In genomic region chr11:106928935-106929334, GRCm38 (mm10) we compare ENCODE assay signal across 13 mouse cellular contexts. TPM values are rescaled to one million over a fixed set of nuclear protein-coding genes. Genes with fewer than 3 reads are reported as not detected.
DNase-seq lines count a peak whose midpoint lies in the region; ATAC-seq and TF ChIP-seq lines count a peak whose summit lies in the region.
"Had no signal": no experiment of that assay in that cellular context is flagged by ENCODE, and none has a peak within 500 bp of the region (broad histone marks: within the 10 kb centered on the region; RNA-seq: fewer than 3 reads in every experiment).

No protein-coding gene starts in this region.

- no peak overlapping the region for H3K4me3 ChIP-seq in liver, embryonic 11.5 days (ENCODE audit: low read depth, low read length)
- H3K4me3 ChIP-seq in MEL (ENCODE audit: control insufficient read depth in 1 of 2, insufficient read depth in 1 of 2, low read depth in 2 of 2, low read length in 2 of 2): no peak overlapping the region
- no peak overlapping the region for H3K4me3 ChIP-seq in neural tube, embryonic 15.5 days (replicated peaks)
- H3K4me3 ChIP-seq: forebrain, embryonic 10.5 days; hindbrain, embryonic 15.5 days had no signal

- peak; percentile 11 for DNase-seq in adrenal gland, postnatal 14 days
- DNase-seq in adrenal gland, postnatal 10 days: no peak
- DNase-seq in liver (peak; percentile 18), MEL (ENCODE audit: low read depth, low spot score) (peak; percentile 66)
- no peak for DNase-seq in liver, embryonic 11.5 days (ENCODE audit: low spot score)
- DNase-seq in naive thymus-derived CD4-positive, alpha-beta T cell, adult 2 months (ENCODE audit: low read depth): peak; percentile 51
- DNase-seq in embryo, embryonic 10.5 days (ENCODE audit: low spot score): no peak
- DNase-seq: cerebellum, adult 9-11 months; lung, adult 18-20 months; retina, postnatal 1 day had no signal

- no peaks in the 10 kb centered on the region for H3K9me3 ChIP-seq in liver, embryonic 11.5 days (ENCODE audit: control insufficient read depth, low read length)
- H3K9me3 ChIP-seq in MEL (replicated peaks; ENCODE audit: insufficient read depth, low read length): no peaks in the 10 kb centered on the region
- H3K9me3 ChIP-seq in neural tube, embryonic 15.5 days (replicated peaks): no peaks in the 10 kb centered on the region
- H3K9me3 ChIP-seq: hindbrain, embryonic 15.5 days had no signal

- TF ChIP-seq CTCF in MEL (IDR thresholded peaks at IDR 0.05 in 2 of 3, conservative IDR thresholded peaks at IDR 0.05 in 1 of 3; ENCODE audit: control insufficient read depth in 1 of 3, insufficient read depth in 1 of 3, low read depth in 2 of 3, low read length in 3 of 3, poor library complexity in 1 of 3, severe bottlenecking in 1 of 3): peak; percentile 51 to 63 (median 61)

- 53% methylated on average over 2 of the region's 2 CpGs for WGBS in liver, embryonic 11.5 days
- 63% methylated on average over 2 of the region's 2 CpGs for WGBS in neural tube, embryonic 15.5 days

- H3K36me3 ChIP-seq in liver, embryonic 11.5 days (ENCODE audit: control insufficient read depth, insufficient read depth, low read length): no peaks in the 10 kb centered on the region
- H3K36me3 ChIP-seq in MEL (ENCODE audit: control insufficient read depth in 1 of 2, insufficient read depth in 2 of 2, low read length in 2 of 2): peaks cover 0 to 2% of the 10 kb centered on the region in 2 experiments; a peak in 2 of 4 replicates
- H3K36me3 ChIP-seq in neural tube, embryonic 15.5 days: no peaks in the 10 kb centered on the region
- H3K36me3 ChIP-seq: forebrain, embryonic 10.5 days; hindbrain, embryonic 15.5 days had no signal

- TF ChIP-seq EP300 in MEL (IDR thresholded peaks at IDR 0.05; ENCODE audit: low read depth in 1 of 2, low read length in 2 of 2): no peak

- TF ChIP-seq RAD21 in MEL (IDR thresholded peaks at IDR 0.05; ENCODE audit: low read depth, low read length): peak; percentile 52

- no peak for TF ChIP-seq POLR2A in MEL (IDR thresholded peaks at IDR 0.05; ENCODE audit: control insufficient read depth in 1 of 2, insufficient read depth in 1 of 2, low read depth in 1 of 2, low read length in 2 of 2, poor library complexity in 1 of 2)

- no peaks in the 10 kb centered on the region for H3K27me3 ChIP-seq in liver, embryonic 11.5 days (replicated peaks; ENCODE audit: control insufficient read depth, insufficient read depth, low read length)
- peaks cover 5 to 8% of the 10 kb centered on the region in 2 experiments for H3K27me3 ChIP-seq in MEL (ENCODE audit: control insufficient read depth in 1 of 2, insufficient read depth in 2 of 2, low read length in 2 of 2)
- H3K27me3 ChIP-seq in neural tube, embryonic 15.5 days (replicated peaks): no peaks in the 10 kb centered on the region
- H3K27me3 ChIP-seq: hindbrain, embryonic 15.5 days had no signal

- H3K27ac ChIP-seq in liver, embryonic 11.5 days (ENCODE audit: low read depth, low read length): no peak overlapping the region
- no peak overlapping the region for H3K27ac ChIP-seq in MEL (ENCODE audit: control insufficient read depth, low read depth, low read length)
- no peak overlapping the region for H3K27ac ChIP-seq in neural tube, embryonic 15.5 days (replicated peaks)
- H3K27ac ChIP-seq: forebrain, embryonic 10.5 days; hindbrain, embryonic 15.5 days had no signal

- ATAC-seq in liver, embryonic 11.5 days (replicated peaks; ENCODE audit: low FRiP score): no peak
- ATAC-seq in neural tube, embryonic 15.5 days (ENCODE audit: low FRiP score): no peak

- no peak overlapping the region for H3K4me2 ChIP-seq in liver, embryonic 11.5 days
- no peak overlapping the region for H3K4me2 ChIP-seq in neural tube, embryonic 15.5 days
- H3K4me2 ChIP-seq: hindbrain, embryonic 15.5 days had no signal

- no peaks in the 10 kb centered on the region for H3K79me2 ChIP-seq in MEL (ENCODE audit: control insufficient read depth, insufficient read depth, low read length, poor library complexity)

- no peak overlapping the region for H3K9ac ChIP-seq in liver, embryonic 11.5 days (ENCODE audit: low read depth, low read length)
- no peak overlapping the region for H3K9ac ChIP-seq in MEL (ENCODE audit: control insufficient read depth, low read depth, low read length, poor library complexity, severe bottlenecking)
- H3K9ac ChIP-seq in neural tube, embryonic 15.5 days (replicated peaks): no peak overlapping the region
- H3K9ac ChIP-seq: hindbrain, embryonic 15.5 days had no signal

- no peaks in the 10 kb centered on the region for H3K4me1 ChIP-seq in liver, embryonic 11.5 days (replicated peaks; ENCODE audit: control insufficient read depth, insufficient read depth, low read length)
- H3K4me1 ChIP-seq in MEL (ENCODE audit: control insufficient read depth in 1 of 2, insufficient read depth in 2 of 2, low read length in 2 of 2): peaks cover 0 to 3% of the 10 kb centered on the region in 2 experiments; a peak in 2 of 4 replicates
- no peaks in the 10 kb centered on the region for H3K4me1 ChIP-seq in neural tube, embryonic 15.5 days
- H3K4me1 ChIP-seq: forebrain, embryonic 10.5 days; hindbrain, embryonic 15.5 days had no signal

TF ChIP-seq in MEL, 35 proteins besides CTCF, POLR2A, EP300 and RAD21:
- TF ChIP-seq JUND (IDR thresholded peaks at IDR 0.05; ENCODE audit: low read depth, low read length) (no peak), ZNF384 (IDR thresholded peaks at IDR 0.05; ENCODE audit: low read depth, low read length) (no peak), MYC (IDR thresholded peaks at IDR 0.05; ENCODE audit: low read depth, low read length) (no peak), SMC3 (IDR thresholded peaks at IDR 0.05; ENCODE audit: low read depth, low read length) (peak; percentile 66)
TF ChIP-seq in MEL: peak in this region for 1.

RNA-seq across cellular contexts. Expression of gene Smurf2, which starts 8.4 kb away (rescaled TPM):
- total RNA-seq in adrenal gland, postnatal 14 days (2021): 37.5 and 39.8 TPM in 2 replicates
- 10 to 100 TPM; 37.5 to 37.9 TPM for total RNA-seq in adrenal gland, postnatal 10 days (2021)
- 8.7 and 9.6 TPM in 2 replicates for polyA plus RNA-seq in liver, embryonic 11.5 days (2014; fragmentation: Nextera tagmentation; extraction: Ambion mirVana)
- 17.5 and 18.2 TPM in 2 replicates for total RNA-seq in MEL (2012; rRNA removed)
- polyA plus RNA-seq in MEL (2012; ENCODE audit: insufficient read depth in 1 of 2, insufficient read length in 2 of 2, low read depth in 1 of 2, low replicate concordance in 2 of 2, missing spikeins in 1 of 2): 10 to 100 TPM; 15.5 to 67.0 TPM
- polyA plus RNA-seq in neural tube, embryonic 15.5 days (2015; fragmentation: Nextera tagmentation; extraction: Ambion mirVana): 11.4 and 12.1 TPM in 2 replicates

Comparison
In these comparisons a context has a peak if more than half of its experiments do, and no peak if none do; other contexts are left out.
1. DNase-seq: peak in adrenal gland, postnatal 14 days (single experiment), liver (single experiment), MEL (single experiment) and naive thymus-derived CD4-positive, alpha-beta T cell, adult 2 months (single experiment); none in adrenal gland, postnatal 10 days (single experiment), liver, embryonic 11.5 days (single experiment) and embryo, embryonic 10.5 days (single experiment).